ENCODE assay signal across 30 mouse cellular contexts in the genomic region with DNA sequence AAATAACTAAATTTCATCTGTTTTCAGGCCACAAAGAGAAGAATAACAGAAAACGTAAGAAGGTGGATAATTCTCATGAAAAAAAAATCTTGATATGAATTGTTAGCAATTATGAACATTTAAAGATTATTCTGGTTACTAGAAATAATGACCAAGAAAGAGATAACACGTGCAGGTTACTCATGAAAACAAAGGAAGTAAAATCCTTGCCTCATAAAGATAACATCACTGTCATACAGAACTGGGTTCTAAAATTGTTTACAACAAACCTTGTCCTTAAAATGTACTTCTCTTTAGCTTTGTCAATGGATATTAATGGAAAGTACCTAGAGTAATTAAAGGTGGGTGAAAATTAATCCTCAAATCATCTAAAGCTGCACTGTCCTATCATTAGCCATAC.
"Had no signal": no experiment of that assay in that cellular context is flagged by ENCODE, and none has a peak within 500 bp of the region (broad histone marks: within the 10 kb centered on the region; RNA-seq: fewer than 3 reads in every experiment).

No protein-coding gene starts in this region.

- DNase-seq: heart, postnatal 10 days; heart, postnatal 14 days; heart, postnatal 36 days; heart, postnatal 4 days; kidney, adult 11 months; kidney, adult 18-20 months; kidney, adult 2 months; kidney, adult 8-10 months; kidney, adult 9 months; kidney, postnatal 10 days; kidney, postnatal 14 days; kidney, postnatal 25 days; kidney, postnatal 36 days; kidney, postnatal 4 days; layer of hippocampus, adult 9-11 months had no signal

- H3K9ac ChIP-seq: heart, embryonic 12.5 days; heart, embryonic 13.5 days; heart, embryonic 15.5 days; hindbrain, embryonic 12.5 days; hindbrain, embryonic 13.5 days; hindbrain, embryonic 14.5 days; hindbrain, embryonic 15.5 days; intestine, embryonic 15.5 days; kidney, embryonic 15.5 days had no signal

- H3K27me3 ChIP-seq: heart, embryonic 12.5 days; heart, embryonic 13.5 days; heart, embryonic 15.5 days; hindbrain, embryonic 12.5 days; hindbrain, embryonic 13.5 days; hindbrain, embryonic 15.5 days; intestine, embryonic 15.5 days; kidney, embryonic 15.5 days had no signal

- H3K4me1 ChIP-seq: hindbrain, embryonic 10.5 days; hindbrain, embryonic 12.5 days; hindbrain, embryonic 13.5 days; hindbrain, embryonic 15.5 days; intestine, embryonic 15.5 days; kidney, embryonic 15.5 days had no signal

- H3K36me3 ChIP-seq: heart, embryonic 10.5 days; heart, embryonic 12.5 days; heart, embryonic 13.5 days; heart, embryonic 15.5 days; hindbrain, embryonic 10.5 days; hindbrain, embryonic 12.5 days; hindbrain, embryonic 13.5 days; hindbrain, embryonic 15.5 days; intestine, embryonic 15.5 days; kidney, embryonic 15.5 days had no signal

- H3K27ac ChIP-seq: heart, embryonic 10.5 days; heart, embryonic 13.5 days; heart, embryonic 15.5 days; hindbrain, embryonic 10.5 days; hindbrain, embryonic 12.5 days; hindbrain, embryonic 13.5 days; hindbrain, embryonic 14.5 days; hindbrain, embryonic 15.5 days; hindbrain, postnatal 0 days; intestine, embryonic 15.5 days; kidney, embryonic 15.5 days; kidney, postnatal 0 days; layer of hippocampus, adult 2 months; left cerebral cortex, adult 2 months had no signal

- H3K9me3 ChIP-seq: heart, embryonic 10.5 days; heart, embryonic 12.5 days; heart, embryonic 13.5 days; heart, embryonic 15.5 days; hindbrain, embryonic 10.5 days; hindbrain, embryonic 12.5 days; hindbrain, embryonic 13.5 days; hindbrain, embryonic 15.5 days; intestine, embryonic 15.5 days; kidney, embryonic 15.5 days had no signal

- H3K4me3 ChIP-seq: heart, embryonic 10.5 days; heart, embryonic 12.5 days; heart, embryonic 13.5 days; heart, embryonic 15.5 days; hindbrain, embryonic 10.5 days; hindbrain, embryonic 12.5 days; hindbrain, embryonic 13.5 days; hindbrain, embryonic 15.5 days; intestine, embryonic 15.5 days; kidney, embryonic 15.5 days; layer of hippocampus, adult 2 months; left cerebral cortex, adult 2 months had no signal
